Comparison of ENCODE assay signal across 22 mouse cellular contexts in the genomic region with DNA sequence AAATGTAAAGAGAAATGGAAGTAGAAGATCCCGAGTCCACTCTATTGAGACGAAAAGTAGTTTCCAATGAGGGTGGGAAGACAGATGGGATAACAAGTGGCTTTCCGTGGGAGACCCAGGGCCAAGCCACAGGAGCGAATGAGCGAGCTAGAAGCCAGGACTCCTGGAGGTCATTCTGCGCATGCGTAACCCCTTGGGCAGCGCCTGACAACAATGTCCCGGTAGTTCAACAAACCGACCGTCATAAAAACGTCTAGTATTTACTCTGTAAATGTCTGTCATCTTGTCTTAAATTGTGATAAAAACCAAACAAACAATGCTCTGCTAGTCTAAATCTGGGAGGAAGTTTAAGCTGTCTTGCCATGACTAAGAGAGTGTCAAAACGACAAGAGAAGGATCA.
DNase-seq lines count a peak whose midpoint lies in the region; ATAC-seq and TF ChIP-seq lines count a peak whose summit lies in the region.
"Had no signal": no experiment of that assay in that cellular context is flagged by ENCODE, and none has a peak within 500 bp of the region (broad histone marks: within the 10 kb centered on the region; RNA-seq: fewer than 3 reads in every experiment).

No protein-coding gene starts in this region.

- TF ChIP-seq POLR2A in limb, embryonic 14.5 days (IDR thresholded peaks at IDR 0.05; ENCODE audit: borderline replicate concordance, extremely low read depth, insufficient read depth, insufficient read length): no peak

- H3K36me3 ChIP-seq in heart, embryonic 16.5 days (ENCODE audit: control insufficient read depth, insufficient read depth): no peaks in the 10 kb centered on the region
- no peaks in the 10 kb centered on the region for H3K36me3 ChIP-seq in lung, embryonic 16.5 days (ENCODE audit: control insufficient read depth, insufficient read depth, low read length)
- H3K36me3 ChIP-seq in limb, embryonic 14.5 days (ENCODE audit: control insufficient read depth, insufficient read depth, low read length): no peaks in the 10 kb centered on the region
- H3K36me3 ChIP-seq: embryonic facial prominence, embryonic 15.5 days; G1E; hindbrain, embryonic 10.5 days; midbrain, embryonic 12.5 days; neural tube, embryonic 15.5 days had no signal

- DNase-seq in heart, adult 18-20 months: no peak
- DNase-seq in lung, adult 18-20 months: no peak
- peak; percentile 17 for DNase-seq in kidney, postnatal 14 days
- DNase-seq in limb, embryonic 14.5 days (ENCODE audit: low spot score): no peak
- DNase-seq in urinary bladder, postnatal 10 days (ENCODE audit: low spot score): no peak
- DNase-seq in cerebellum, adult 8-10 months: no peak
- DNase-seq: adrenal gland, postnatal 14 days; cerebellum, adult 2 months; gastrocnemius, postnatal 14 days; layer of hippocampus, postnatal 36 days; left cerebral cortex, postnatal 4 days; liver, postnatal 0 days; retina, postnatal 1 day; thymus, postnatal 36 days had no signal

- H3K4me3 ChIP-seq in heart, embryonic 16.5 days (ENCODE audit: low read length): peak overlapping the region; percentile 26
- no peak overlapping the region for H3K4me3 ChIP-seq in lung, embryonic 16.5 days (ENCODE audit: low read length)
- no peak overlapping the region for H3K4me3 ChIP-seq in limb, embryonic 14.5 days (replicated peaks; ENCODE audit: low read length)
- H3K4me3 ChIP-seq: embryonic facial prominence, embryonic 15.5 days; hindbrain, embryonic 10.5 days; midbrain, embryonic 12.5 days; neural tube, embryonic 15.5 days had no signal

- H3K4me2 ChIP-seq in heart, embryonic 16.5 days (ENCODE audit: low read depth, low read length): peak overlapping the region; percentile 56
- H3K4me2 ChIP-seq in lung, embryonic 16.5 days (ENCODE audit: low read depth, low read length): peak overlapping the region; percentile 36
- H3K4me2 ChIP-seq in limb, embryonic 14.5 days (replicated peaks; ENCODE audit: low read depth, low read length, severe bottlenecking): peak overlapping the region; percentile 30
- H3K4me2 ChIP-seq: embryonic facial prominence, embryonic 15.5 days; midbrain, embryonic 12.5 days; neural tube, embryonic 15.5 days had no signal

- no peak overlapping the region; the same call in 1 of the 2 replicates for H3K9ac ChIP-seq in heart, embryonic 16.5 days (ENCODE audit: low read length)
- no peak overlapping the region for H3K9ac ChIP-seq in lung, embryonic 16.5 days (ENCODE audit: low read length)
- H3K9ac ChIP-seq in limb, embryonic 14.5 days (ENCODE audit: low read depth, low read length, severe bottlenecking): 0 out of 2 replicates have a peak overlapping the region, but pooled peaks have one; percentile 1
- H3K9ac ChIP-seq: embryonic facial prominence, embryonic 15.5 days; liver, postnatal 0 days; midbrain, embryonic 12.5 days; neural tube, embryonic 15.5 days had no signal

- no peaks in the 10 kb centered on the region for H3K9me3 ChIP-seq in heart, embryonic 16.5 days (replicated peaks; ENCODE audit: control insufficient read depth, low read length)
- H3K9me3 ChIP-seq in lung, embryonic 16.5 days (ENCODE audit: control insufficient read depth, low read length): no peaks in the 10 kb centered on the region
- H3K9me3 ChIP-seq in limb, embryonic 14.5 days (ENCODE audit: control insufficient read depth, low read length): no peaks in the 10 kb centered on the region
- H3K9me3 ChIP-seq: embryonic facial prominence, embryonic 15.5 days; G1E; hindbrain, embryonic 10.5 days; midbrain, embryonic 12.5 days; neural tube, embryonic 15.5 days had no signal

- 63% methylated on average over 13 of the region's 13 CpGs for WGBS in heart, embryonic 16.5 days
- WGBS in lung, embryonic 16.5 days: 24% methylated on average over 13 of the region's 13 CpGs
- 63% methylated on average over 13 of the region's 13 CpGs for WGBS in limb, embryonic 14.5 days

- peaks cover 2% of the 10 kb centered on the region; the same call in 1 of the 2 replicates for H3K4me1 ChIP-seq in heart, embryonic 16.5 days (ENCODE audit: control insufficient read depth, insufficient read depth, low read length)
- peaks cover 3% of the 10 kb centered on the region; the same call in 1 of the 2 replicates for H3K4me1 ChIP-seq in lung, embryonic 16.5 days (replicated peaks; ENCODE audit: control insufficient read depth, insufficient read depth, low read length)
- H3K4me1 ChIP-seq in limb, embryonic 14.5 days (ENCODE audit: control insufficient read depth, insufficient read depth, low read length): peaks cover 8% of the 10 kb centered on the region
- H3K4me1 ChIP-seq: hindbrain, embryonic 10.5 days; midbrain, embryonic 12.5 days had no signal

- H3K27ac ChIP-seq in heart, embryonic 16.5 days (ENCODE audit: low read length): peak overlapping the region; percentile 65
- H3K27ac ChIP-seq in lung, embryonic 16.5 days (ENCODE audit: low read length): no peak overlapping the region
- no peak overlapping the region; the same call in 1 of the 2 replicates for H3K27ac ChIP-seq in limb, embryonic 14.5 days (replicated peaks; ENCODE audit: low read depth, low read length)
- H3K27ac ChIP-seq: embryonic facial prominence, embryonic 15.5 days; hindbrain, embryonic 10.5 days; midbrain, embryonic 12.5 days; neural tube, embryonic 15.5 days had no signal

- no peak for ATAC-seq in heart, embryonic 16.5 days (replicated peaks; ENCODE audit: extremely low read depth, insufficient read depth, low FRiP score)
- ATAC-seq in lung, embryonic 16.5 days (ENCODE audit: low read depth): no peak
- ATAC-seq in limb, embryonic 14.5 days (ENCODE audit: low FRiP score, low read depth): no peak
- ATAC-seq: inflammation-experienced regulatory T-cells, adult 6 months; liver, postnatal 0 days had no signal

- no peaks in the 10 kb centered on the region for H3K27me3 ChIP-seq in heart, embryonic 16.5 days (ENCODE audit: control insufficient read depth, insufficient read depth, low read length)
- H3K27me3 ChIP-seq in lung, embryonic 16.5 days (ENCODE audit: control insufficient read depth, insufficient read depth, low read depth, low read length): no peaks in the 10 kb centered on the region; the same call in 1 of the 2 replicates
- H3K27me3 ChIP-seq in limb, embryonic 14.5 days (ENCODE audit: control insufficient read depth, insufficient read depth, low read length): no peaks in the 10 kb centered on the region
- H3K27me3 ChIP-seq: embryonic facial prominence, embryonic 15.5 days; neural tube, embryonic 15.5 days had no signal
